Mouse (Mus musculus): ENCODE results near the gene Gm14862. TPM values are rescaled to one million over a fixed set of nuclear protein-coding genes. Genes with fewer than 3 reads are reported as not detected.

Gene Gm14862
- polyA plus RNA-seq, 1 experiment from 2014 or later, result not detected

DNA sequence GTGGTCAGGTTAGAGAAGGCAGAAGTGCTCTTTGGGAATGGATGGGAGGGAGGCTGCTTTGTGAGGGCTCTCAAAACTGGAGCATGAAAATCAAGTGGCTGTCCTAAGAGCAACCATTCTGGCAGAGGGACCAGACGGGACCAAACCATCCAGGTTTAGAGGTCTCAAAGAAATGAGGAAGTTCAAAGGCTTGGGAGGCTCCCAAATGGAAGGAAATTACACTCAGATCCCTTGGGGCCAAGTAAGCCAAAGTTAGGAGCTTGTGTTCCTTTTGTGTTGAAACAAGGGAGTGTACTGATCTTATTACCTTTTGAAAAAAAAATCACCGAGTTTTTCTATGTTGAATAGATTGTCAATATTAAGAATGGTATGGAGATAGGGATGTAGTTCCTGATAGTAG lies 51.6 kb downstream of the Gm14862 start:
- Histone ChIP-seq H3K27me3 (ENCODE audit: low read depth, poor library complexity, severe bottlenecking) (peaks cover 11% of the 10 kb centered on the region), H3K4me1 (0 out of 2 replicates have a peak, but pooled peaks cover 4% of the 10 kb centered on the region)
- WGBS, result 76% methylated on average over 2 of the region's 2 CpGs

DNA sequence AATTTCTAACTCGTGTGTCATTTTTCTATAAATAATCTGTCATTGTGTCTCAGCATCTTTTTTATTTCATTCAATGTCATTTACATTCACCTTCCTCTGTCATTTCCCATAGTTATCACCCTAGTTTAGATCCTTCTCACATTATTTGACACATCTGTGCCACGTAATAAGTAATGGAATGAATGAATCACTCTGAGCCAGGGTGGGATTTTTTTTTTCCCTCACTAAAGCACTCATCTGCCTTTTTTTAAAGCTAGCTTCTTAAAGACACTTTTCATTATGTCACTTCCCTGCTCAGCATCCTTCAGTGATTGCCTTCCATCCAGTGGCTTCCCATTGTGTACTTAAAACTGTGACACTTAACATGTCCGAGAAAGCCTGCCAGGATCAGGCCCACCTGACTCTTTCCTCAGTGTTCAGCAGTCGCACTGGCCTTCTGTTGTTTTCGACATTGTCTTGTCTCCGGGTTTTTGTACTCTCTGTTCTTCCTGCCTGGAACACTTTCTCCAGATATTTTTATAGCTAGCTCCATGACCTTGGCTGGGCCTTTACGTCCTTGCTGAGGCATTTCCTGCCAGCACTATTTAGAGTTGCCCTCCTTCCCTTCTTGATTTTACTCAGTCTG lies 53.8 kb downstream of the Gm14862 start:
- 0 out of 2 replicates have a peak, but pooled peaks cover 9% of the 10 kb centered on the region for H3K4me1 ChIP-seq
- 68% methylated on average over 7 of the region's 7 CpGs for WGBS
- peaks cover 32% of the 10 kb centered on the region for H3K27me3 ChIP-seq (ENCODE audit: low read depth, poor library complexity, severe bottlenecking)
- H3K4me3 ChIP-seq, result no peak overlapping the region
- no peak for DNase-seq (ENCODE audit: low spot score)
- H3K27ac ChIP-seq, result no peak overlapping the region
- no peaks in the 10 kb centered on the region for H3K36me3 ChIP-seq
- no peaks in the 10 kb centered on the region for H3K9me3 ChIP-seq (replicated peaks)

More for the DNA sequence above, 51.6 kb downstream of the Gm14862 start:
- Histone ChIP-seq H3K36me3 (no peaks in the 10 kb centered on the region), H3K9me3 (replicated peaks) (no peaks in the 10 kb centered on the region), H3K27ac (no peak overlapping the region), H3K4me3 (no peak overlapping the region)
- DNase-seq (ENCODE audit: low spot score), result no peak

DNA sequence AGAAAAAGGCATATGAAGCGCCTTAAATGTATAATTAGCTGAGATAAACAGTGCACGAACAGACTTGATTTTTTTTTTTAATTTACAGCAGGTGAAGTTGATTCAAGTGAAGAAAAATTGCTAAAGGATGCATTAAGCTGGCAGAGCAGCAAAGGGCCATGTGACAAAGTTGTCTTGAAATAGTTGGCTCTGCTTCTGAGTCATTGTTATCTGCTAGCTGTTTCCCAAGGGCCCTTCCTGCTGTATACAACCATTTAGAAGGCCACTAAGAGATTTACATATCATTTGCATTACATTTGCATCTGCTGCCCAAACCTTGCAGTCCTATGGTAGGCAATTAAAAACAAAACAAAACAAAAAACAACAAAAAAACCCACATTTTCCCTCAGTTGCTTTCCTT lies 54.7 kb downstream of the Gm14862 start:
- DNase-seq (ENCODE audit: low spot score), result no peak
- H3K4me1 ChIP-seq, result 0 out of 2 replicates have a peak, but pooled peaks cover 9% of the 10 kb centered on the region
- H3K4me3 ChIP-seq, result no peak overlapping the region
- no peaks in the 10 kb centered on the region for H3K9me3 ChIP-seq (replicated peaks)
- H3K27me3 ChIP-seq (ENCODE audit: low read depth, poor library complexity, severe bottlenecking), result peaks cover 32% of the 10 kb centered on the region
- no peaks in the 10 kb centered on the region for H3K36me3 ChIP-seq
- H3K27ac ChIP-seq, result no peak overlapping the region
- WGBS, result 71% methylated on average over 2 of the region's 2 CpGs

Other genes with a start within 250 kb of the Gm14862 start
- gene Fthl17e, start 223.4 kb downstream of the Gm14862 start, polyA plus RNA-seq (2016; fragmentation: Nextera tagmentation; extraction: Ambion mirVana), result not detected in 2 replicates
- gene Fthl17f, start 193.9 kb downstream of the Gm14862 start, polyA plus RNA-seq (2016; fragmentation: Nextera tagmentation; extraction: Ambion mirVana), result not detected in 2 replicates
- not detected in 2 replicates for gene 4930402K13Rik, start 152.3 kb downstream of the Gm14862 start, polyA plus RNA-seq (2016; fragmentation: Nextera tagmentation; extraction: Ambion mirVana)
- gene Lancl3, start 57.0 kb downstream of the Gm14862 start, polyA plus RNA-seq (2016; fragmentation: Nextera tagmentation; extraction: Ambion mirVana), result 0.09 and 0.18 TPM in 2 replicates
- 1.7 and 1.9 TPM in 2 replicates for gene Xk, start 15.9 kb upstream of the Gm14862 start, polyA plus RNA-seq (2016; fragmentation: Nextera tagmentation; extraction: Ambion mirVana)
- gene H2al1m, start 26.9 kb upstream of the Gm14862 start, polyA plus RNA-seq (2016; fragmentation: Nextera tagmentation; extraction: Ambion mirVana), result not detected in 2 replicates
- not detected in 2 replicates for gene H2al1k, start 93.7 kb upstream of the Gm14862 start, polyA plus RNA-seq (2016; fragmentation: Nextera tagmentation; extraction: Ambion mirVana)
- 0.29 and 0.48 TPM in 2 replicates for gene Cybb, start 230.9 kb upstream of the Gm14862 start, polyA plus RNA-seq (2016; fragmentation: Nextera tagmentation; extraction: Ambion mirVana)